Mouse (Mus musculus) liver (tissue): ENCODE results near the gene Klf12.
A peak's percentile ranks its signal among the peaks of the same experiment; 100 is the strongest.

Source experiments
- DNase-seq: peaks from one replicate; pipeline ENCODE4 v3.0.0-alpha.2; 2020; ENCODE audit warnings: mixed read lengths

Gene Klf12

DNA sequence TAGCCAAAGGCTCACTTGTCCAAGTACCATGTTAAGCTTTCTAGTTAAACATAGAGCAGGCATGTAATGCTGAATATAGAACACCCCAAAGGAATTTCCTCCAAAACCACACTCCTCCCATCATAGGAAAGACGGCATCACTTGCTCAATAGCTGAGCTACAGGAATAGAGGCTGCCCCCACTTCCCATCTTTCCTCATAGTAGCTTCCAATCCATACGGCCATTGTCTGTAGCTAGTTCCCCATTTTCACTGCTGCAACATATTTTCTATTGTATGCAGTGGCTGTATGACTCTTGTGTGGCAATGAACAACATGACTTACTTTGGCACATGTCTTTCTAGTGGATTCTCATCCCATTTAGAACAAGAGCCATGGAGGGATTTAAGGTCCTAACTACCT is 267.3 kb downstream of the Klf12 start:
- DNase-seq = no peak

DNA sequence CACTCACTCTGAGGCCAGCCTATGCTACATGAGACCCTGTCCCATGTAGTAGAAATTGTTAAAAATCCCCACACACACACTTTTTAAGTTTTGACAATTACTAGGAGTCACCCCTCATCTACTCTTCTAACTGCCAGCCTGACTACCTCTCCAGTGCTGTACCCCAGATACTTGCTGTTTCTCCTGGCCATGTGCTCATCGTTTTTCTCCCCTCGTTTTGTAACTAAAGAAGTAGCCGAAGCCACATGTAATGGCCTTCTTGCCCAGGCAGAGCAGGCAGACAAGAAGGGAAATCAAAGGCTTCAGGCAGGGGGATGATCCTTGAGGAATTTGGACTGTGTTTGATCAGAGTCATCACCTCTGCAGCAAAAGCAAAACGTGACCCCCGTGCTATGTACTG is 274.0 kb downstream of the Klf12 start:
- DNase-seq = no peak

DNA sequence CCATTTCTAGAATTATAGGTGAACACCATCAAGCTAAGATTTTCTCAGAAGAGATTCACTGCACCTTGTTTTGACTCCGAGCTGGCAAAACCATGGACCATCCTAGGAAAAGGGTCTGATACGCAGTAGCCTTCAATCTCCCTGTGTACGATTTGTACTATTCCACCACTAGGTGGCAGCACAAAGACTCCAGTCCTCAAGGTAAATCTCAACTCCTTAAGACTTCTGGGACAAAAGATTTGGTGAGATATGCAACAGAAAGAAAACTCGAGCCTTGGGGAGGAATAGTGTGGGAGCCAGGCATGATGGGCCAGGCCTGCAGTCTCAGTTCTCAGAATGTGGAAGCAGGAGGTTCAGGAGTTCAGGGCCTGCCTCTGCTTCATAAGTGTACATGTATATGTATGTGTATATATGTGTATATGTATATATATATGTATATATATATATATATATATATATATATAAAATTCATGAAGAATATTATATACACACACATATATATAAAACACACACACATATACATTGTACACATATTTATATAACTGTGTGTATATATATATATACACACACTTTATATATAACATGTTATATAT is 274.6 kb downstream of the Klf12 start:
- peak; percentile 5 for DNase-seq

DNA sequence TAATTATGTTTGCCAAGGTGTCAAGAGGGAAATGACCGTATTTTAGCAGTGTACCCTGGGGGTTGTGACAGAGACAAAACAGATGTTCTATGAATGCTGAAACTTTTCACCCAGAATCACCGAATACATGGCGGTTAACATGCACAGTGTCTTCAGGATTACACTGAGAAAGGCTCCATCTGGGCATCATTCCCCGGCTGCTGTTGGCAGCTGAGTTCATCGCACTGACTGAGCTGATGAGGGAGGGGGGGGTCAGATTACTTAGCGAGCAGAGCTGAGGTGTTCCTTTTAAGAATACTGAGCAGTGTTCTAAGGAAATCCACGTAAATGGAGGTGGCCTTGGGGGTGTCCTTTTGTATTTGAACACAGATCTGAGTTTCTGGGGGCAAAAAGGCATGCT is 301.0 kb downstream of the Klf12 start:
- DNase-seq = no peak

DNA sequence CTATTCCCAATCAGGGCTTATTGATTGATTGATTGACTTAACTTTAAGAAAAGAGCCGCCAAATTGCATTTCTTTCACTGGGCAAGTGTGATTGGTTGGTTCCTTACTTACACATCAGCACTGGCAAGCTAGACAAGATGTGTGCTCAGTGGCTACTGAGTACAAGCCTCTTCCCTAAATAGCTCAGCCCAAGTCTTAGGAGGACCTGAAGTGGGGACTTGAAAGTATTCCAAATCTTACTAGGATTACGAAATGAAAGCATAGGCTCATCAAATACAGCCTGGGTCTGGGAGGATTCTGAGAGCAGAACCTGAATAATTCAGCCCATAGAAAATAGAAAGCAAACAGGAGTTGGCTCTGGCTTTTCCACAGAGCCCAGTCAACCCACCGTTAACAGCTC is 303.3 kb downstream of the Klf12 start:
- DNase-seq = no peak

DNA sequence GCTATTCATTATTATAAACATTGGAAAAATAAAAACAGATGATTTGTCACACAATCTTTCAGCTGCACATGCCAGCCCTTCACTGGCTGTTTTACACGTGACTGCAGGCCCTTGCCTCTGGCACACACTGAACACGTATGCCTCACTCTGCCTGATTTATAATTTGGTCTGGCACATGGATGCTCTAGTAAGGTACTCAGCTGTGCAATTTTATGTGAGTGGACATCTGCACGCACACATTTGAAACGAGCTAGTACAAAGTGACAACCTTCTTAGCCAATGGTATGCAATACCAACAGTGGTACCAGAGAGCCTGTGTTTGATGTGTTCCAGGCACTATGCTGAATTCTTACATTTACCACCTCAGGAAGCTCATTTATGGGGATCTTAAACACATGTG is 316.6 kb downstream of the Klf12 start:
- DNase-seq = no peak

DNA sequence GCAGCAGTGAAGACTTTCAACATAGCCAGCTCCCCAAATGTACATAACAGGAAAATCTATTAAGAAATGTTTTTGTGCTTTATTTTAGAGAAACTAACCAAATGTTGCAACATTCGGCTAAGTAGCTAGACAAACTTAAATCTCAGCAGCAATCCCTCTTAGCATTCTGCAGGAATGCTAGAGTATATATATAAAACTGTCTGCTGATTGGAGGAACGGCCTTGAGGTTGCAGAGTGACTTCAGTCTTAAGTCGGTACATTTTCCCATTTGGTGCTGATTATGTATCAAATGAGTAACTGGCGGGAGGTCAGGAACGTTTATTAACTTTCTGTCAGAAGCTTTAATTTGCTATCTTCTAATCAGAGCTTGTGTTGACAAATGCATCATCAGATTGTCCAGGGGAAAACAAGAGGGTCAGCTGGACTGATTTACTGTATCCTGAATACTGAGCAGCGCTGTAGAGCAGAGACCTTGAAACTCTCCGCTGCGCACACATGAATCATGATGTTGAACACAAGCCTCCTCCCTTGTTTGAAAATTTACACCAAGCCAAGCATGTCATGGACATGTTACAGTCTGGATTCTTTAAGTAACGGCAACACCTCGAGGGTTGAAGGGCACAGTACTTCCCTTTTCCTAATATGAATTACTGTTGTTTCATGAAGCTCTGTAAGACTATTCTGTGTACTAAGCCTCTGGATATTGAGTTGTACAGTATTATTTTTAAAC is 323.8 kb downstream of the Klf12 start:
- no peak for DNase-seq

DNA sequence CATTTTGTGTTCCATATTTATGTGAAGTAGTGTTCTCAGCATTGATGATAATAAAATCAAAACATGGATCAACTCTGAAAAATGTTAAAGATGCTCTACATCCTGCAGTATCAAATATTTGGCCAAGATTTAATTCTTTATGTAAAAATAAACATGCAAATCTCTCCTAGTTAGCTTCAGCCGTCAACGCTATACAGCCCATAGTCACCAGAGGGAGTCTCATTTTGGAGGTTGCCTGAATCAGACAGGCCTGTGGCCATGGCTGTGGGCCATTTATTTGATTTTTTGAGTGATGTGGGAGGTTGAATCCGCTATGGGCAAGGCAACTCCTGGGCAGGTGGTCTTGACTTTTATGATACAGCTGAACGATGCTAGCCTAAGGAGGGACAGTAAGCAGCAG is 329.3 kb downstream of the Klf12 start:
- DNase-seq = no peak

DNA sequence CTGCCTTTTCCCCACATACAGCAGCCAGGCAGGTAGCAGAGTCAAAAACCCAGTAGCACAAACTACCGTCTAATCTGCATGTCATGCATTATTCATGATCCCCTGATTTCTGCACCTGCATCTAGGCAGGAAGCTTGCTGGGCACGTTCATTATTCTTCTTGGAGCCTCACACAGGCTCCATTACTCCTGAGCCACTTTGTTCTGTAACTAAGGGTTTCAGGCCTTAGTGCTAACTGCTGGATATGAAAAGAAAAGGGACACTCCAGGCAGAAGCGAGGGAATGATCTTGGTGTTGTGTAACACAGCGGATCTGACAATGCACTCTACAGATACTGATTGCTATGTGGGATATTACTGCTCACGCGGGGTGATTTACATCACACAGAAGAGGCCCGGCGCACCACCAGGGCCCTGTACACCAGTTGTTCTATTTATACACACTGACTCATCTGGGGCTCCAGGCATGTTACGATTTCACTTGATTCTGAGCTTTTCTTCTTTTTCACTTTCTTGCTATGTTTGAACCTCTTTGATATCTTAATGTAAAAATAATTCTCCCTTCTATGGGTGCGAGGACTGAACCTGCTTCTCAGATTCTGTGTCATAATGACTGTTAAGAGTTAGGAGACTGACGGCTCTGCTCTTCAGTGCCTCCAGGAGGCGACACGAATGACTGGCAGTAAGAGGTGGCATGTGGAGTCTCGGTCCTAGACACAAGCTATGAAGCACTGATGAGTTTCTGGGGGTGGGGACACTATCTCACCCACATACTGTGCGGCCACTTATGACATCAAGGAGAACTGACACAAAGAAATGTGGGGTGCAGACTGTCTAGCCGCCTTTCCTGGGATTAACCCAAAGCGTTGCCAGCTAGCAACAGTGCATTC is 340.0 kb downstream of the Klf12 start:
- DNase-seq = no peak

DNA sequence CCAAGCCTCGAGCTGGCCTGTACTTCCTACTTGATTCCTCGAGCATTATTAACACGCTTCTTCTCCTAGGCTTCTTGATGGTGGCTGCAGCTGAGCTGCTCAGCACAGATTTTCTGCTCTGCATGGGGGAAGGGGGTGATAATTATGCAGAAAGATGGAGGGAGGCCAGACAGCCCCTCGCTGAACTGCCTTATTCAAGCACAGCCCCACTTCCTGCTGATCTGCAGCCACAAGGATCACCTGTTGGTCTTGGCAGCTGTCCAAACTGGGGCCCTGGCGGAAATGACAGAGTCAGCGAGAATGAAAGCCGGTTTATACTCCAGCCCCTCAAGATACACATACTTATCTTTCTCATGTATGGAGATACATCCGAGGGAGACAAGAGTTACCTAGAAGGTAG is 341.3 kb downstream of the Klf12 start:
- DNase-seq = peak; percentile 71

DNA sequence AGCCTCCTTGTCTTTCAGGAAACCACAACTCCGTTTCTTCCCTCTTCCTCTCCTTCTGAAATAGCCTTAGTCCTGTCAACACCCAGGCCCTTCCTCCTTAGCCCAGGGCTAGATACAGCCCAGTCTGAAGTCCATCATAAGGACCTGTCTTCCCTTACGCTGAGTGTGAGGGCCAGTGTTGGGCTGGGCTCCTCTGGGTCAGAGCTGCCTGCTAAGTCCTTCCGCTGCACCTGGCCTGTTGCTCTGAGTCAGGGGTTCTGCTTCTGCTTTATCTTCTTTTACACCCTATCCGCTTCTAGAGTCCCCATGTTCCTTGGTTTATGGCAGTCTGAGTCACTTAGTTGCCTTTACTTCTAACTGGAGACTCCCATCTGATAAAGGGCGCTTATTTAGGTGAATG is 351.0 kb downstream of the Klf12 start:
- DNase-seq = no peak

DNA sequence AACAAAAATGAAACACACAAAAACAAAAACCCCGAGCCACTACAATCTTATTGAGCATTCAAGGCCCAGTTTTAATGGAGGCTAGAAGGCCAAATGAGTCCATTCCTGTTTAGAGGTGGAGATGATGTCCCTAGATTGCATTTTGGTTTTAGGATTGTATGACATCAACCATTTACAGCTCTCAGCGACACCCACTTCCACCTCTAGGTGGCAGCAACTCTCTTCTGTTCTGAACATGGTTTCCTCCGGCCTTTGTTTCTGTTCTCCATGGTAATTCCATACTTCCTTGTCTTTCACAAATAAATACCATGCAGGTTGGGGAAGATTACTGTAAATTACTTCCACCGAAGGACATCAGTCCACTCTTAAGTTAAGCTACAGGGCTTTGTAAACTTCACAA is 352.6 kb downstream of the Klf12 start:
- DNase-seq = peak; percentile 50

DNA sequence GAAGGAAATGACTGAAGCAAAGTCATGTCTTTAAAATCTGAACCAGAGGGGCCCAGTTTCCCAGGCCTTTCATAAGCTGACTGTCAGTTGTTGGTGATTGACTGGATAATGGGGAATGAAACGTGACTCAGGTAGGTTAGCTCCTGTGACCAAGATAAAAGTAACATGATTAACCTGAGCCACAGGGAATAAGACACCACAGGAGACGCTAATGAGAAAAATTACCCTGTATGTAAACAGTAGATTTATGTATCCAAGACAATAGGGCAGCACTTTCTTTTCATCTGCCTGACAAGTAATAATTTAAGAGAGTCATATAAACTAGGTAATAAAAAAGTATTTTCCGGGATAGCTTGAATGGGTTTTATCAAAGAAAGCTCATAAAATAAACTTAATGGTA is 372.6 kb downstream of the Klf12 start:
- no peak for DNase-seq

DNA sequence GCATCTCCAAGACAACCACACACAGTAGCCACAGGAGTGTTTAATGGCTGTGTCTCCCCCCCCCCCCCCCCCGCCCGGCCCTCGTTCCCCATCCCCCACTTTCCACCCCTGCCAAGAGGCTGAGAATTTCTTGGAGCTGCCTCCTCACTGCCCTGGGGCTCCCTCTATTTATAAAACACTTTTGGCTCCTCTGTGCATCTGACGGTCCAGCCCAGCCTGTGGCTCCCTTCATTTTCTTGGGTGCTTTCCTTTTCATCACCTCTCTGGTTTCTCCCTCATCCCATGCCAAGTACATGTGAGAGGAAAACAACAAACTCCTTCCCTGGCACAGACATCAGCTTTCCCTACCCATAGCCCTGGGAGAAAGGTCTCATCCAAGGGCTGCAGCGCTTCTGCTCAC is 373.6 kb downstream of the Klf12 start:
- DNase-seq = no peak

DNA sequence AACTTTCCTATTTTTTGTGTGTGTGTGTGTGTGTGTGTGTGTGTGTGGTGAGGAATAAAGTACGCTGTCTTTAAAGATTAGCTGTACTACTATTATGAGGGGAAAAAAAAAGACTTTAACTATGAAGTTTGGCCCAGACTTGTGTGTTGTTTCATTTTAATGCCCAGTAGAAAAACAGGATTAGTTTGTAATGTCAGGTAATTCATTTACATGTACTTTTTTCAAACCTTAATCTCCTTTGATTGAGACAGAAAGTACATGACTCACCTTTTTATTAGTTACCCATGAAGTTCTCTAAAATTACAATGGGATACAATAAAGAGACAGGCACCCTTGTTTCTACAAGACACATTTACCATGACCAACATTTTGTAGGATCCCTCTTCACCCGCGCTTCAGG is 383.6 kb downstream of the Klf12 start:
- DNase-seq = no peak

DNA sequence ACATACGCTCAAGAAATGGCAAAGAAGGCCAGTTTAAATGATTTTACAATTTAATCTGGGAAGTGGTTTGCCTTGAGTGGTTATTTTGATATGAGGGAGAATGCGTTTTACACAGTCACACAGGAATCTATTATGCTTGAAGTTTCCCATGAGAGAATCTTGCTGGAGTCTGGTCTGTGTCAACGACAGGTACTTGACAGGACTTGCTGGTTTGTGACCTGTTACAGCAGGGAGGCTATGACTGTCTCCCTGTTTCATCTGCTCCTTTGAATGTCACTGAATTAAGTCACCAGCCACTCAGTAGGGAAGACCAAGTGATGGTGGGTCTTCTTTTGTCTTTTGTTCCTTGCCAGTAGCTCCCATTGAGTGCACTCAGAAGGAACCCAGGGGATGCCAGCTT is 385.6 kb downstream of the Klf12 start:
- DNase-seq = no peak

DNA sequence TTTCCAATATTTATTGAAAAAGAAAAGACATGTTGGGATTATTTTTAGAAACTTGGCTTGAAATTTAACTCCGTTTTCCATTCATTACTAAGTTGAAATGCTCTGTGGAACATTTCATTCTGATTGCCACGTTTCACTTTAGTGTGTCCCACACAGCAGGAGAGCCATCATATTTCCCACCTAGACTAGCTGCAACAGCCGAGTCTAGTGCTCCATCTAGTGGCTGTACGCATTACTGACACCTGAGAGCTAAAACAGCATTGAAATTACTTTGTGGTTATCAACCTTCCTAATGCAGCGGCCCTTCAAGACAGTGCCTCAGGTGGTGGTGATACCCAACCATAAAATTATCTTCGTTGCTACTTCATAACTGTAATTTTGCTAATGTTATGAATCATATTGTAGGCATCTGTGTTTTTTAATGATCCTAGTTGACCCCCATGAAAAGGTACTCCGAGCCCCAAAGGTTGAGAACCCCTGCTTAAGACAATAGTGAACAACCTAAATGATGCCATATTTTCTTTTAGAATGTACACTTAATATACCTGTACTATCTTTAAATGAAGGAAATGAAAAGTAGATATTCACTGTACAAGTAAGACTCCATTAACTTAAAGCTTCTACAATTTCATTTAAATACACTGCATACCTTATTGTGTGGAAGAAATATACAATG is 389.6 kb downstream of the Klf12 start:
- DNase-seq = peak; percentile 48

DNA sequence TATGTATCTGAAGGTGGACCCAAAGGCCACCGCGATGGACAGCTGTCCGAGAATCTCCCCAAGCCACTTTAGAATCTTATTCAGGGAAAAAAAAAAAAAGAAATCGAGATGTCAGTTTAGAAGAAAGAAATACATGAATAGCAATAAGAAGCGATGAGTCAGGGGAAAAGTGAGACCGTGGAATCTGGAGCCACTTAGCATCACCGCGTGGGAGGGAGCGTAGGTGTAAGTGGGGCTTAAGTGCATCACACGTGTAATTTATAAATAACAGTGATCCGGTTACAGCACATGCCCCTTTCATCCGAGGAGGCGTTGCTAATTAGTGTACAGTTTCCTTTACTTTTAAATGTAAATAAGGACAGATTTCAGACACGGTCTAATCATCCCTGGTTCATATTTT is 390.4 kb downstream of the Klf12 start:
- DNase-seq = no peak

DNA sequence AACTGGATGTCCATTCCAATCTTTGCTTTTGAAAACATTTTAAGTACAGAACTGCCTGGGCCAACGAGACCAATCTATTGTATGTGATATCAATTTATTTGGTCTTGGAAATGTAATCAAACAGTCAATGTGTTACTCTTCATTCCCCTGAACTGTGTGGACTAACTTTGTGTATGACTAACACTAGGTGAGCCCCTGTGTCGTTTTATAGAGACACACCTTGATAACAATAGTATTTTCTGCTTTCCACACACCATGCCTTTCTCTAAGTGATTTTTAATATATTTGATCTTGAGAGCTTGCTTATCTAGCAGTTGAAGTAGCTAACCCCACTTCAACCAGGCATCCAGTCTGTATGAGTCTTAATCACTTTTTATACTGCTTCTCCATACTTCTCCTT is 398.0 kb downstream of the Klf12 start:
- DNase-seq = no peak

DNA sequence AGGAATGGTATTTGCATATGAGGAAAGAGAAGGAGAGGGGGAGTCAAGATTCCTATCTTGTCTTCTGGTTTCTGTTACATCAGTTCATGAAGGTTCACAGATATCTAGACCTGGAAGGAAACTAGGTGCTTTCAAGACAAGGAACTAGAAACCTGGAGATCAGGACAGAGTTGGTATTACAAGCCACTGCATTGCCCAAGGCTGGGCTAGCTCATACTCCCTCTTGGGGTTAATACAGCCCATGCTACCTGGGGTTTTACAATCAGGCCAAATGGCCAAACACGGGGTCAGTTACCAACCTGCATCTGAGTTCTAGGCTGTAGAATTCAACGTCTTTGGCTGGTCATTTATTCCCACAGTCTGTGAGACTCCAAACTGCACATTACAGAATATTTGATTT is 398.9 kb downstream of the Klf12 start:
- no peak for DNase-seq

DNA sequence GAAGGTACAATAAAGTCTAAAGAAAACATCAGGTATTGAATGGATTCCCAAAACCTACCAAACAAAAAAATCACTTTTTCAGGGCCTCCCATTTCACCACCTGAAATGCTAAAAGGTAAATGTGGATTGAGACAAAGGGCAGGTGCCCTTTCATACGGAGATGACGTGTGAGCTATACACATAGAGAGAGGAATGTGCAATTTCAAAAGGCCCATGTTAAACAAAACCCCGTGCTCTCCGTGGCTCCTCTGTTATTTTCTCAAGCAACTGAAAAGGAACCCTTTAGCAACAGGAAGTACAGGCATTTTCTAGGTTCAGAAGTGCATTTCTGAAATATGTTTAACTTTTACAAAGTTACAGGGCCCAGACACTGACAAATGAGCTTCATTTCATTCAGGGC is 399.4 kb downstream of the Klf12 start:
- DNase-seq = no peak

DNA sequence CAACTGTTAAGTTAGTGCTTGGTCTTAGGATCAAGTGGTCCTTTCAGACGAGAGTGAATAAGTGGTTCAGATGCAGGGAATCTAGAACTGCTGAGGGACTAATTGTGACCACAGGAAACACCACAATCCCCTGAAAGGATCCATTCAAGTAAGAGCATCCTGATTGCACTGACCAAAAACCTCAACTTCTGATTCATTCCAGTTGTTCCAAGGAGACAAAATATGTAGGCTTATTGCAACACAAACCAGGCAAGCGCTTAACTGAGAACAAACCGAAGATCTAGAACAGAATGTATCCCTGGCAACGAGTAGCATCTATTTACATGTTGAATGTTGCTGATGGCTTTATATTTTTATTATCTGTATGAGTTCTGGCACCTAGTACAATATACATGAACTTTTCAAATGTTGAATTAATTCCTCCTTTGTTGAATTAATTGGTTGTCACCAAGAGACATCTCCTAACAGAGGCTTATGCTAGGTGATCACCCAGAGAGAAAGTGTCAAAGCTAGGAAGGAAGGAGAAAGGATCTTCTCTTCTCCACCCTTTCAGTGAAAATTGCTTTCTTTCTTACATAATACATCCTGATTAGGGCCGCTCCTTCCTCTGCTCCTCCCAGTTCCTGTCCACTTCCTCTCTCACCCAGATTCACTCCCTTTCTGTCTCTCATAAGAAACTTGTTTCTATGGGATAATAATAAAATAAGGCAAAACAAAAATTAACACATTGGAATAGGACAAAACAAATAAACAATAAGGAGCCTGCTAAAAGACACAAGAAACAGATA is 407.5 kb downstream of the Klf12 start:
- no peak for DNase-seq

DNA sequence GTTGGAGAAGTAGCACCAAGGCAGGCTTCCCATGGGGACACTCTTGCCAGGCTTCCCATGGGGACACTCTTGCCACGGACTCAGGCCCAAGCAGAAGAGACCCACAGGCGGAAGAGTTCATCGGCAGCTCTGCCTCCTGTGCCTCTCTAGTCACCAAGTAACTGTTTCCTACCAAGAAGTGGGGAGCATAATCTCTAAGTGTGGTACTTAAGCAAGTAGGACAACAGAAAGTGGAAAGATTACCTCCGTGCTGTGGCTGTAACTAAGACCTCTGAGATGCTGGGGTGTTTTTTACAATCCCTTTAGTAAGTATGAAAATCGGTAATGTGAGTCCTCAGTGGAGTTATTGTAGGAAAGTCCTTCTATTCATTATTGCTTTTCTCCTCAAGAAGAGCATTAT is 410.8 kb downstream of the Klf12 start:
- DNase-seq = no peak
